Mouse (Mus musculus) kidney, adult 2 months (tissue): ENCODE results near the gene Mup21.

ENCODE experiments used
- CTCF ChIP-seq: fragments of 200-500 bp; conservative IDR thresholded peaks from 2 replicates; pipeline ENCODE4 v1.5.1; 2011; ENCODE audit warnings: low read depth, mild to moderate bottlenecking, control low read depth, low read length, moderate library complexity, mixed read lengths; ENCODE audit not compliant: insufficient read depth, insufficient read length
- POLR2A ChIP-seq: fragments of 200-500 bp; IDR thresholded peaks from one replicate; pipeline ENCODE4 v1.6.1; 2011; ENCODE audit warnings: low read depth, low read length, control low read depth

DNA sequence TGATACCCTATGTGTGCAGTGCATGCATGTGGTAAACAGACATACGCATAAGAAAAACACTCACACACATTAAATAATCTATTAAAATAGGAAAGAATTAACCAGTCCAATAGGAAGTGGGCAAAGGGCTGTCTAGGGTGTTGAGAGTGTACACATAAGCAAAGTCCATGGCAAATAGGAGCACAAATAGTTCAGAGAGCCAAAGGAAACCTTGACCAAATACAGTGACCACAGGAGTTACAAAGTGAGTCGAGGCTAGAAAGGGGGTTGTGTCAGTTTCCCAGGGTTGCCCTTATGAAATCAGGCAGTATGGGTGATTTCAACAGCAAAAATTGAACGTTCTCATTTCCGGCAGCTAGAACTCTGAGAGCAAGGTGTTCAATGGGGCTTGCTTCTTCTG is 23.8 kb upstream of the Mup21 start:
- TF ChIP-seq CTCF (no peak), POLR2A (no peak)
